Mouse (Mus musculus) R1 (cell line): Measurements from ENCODE around the gene Nav2.

Experiments
- DNase-seq: peaks from one replicate; pipeline ENCODE4 v3.0.0-alpha.2; 2018; ENCODE audit warnings: low read depth, low spot score

Nav2 gene

DNA sequence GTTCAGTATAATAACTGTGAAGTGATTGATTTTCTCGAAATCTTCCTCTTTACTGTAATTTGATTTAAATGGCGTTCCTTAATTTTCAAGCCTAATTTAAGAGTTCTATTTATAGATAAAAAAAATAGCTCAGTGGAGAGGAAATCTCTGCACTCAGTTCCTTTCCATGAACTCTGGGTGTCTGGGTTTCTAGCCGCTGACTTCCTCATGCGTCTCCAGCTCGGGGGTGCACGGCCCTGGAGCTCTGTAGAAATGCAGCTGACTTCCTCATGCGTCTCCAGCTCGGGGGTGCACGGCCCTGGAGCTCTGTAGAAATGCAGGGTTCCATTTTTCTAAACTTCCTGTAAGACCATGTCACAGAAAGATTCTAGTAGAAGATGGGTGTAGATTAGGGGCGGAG, 90.1 kb downstream of the Nav2 start:
- DNase-seq: no peak

DNA sequence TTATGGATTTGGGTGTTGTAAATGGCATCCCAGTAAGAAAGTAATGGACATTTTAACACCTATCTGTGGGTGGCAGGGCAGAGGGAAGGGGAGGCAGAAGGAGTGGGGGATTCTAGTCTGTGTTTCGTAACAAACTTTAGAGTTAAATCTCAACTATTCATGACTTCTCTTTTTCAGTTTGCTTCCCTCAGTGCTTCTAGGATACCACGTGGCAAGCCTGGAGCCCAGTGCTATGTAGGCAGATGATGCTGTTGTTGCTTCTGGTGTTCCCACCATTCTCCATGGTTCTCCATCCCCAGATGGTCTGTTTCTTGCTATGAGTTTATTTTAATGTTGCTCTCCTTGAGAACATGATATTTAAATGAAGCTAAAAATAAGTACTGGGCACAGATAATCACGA, 92.3 kb downstream of the Nav2 start:
- DNase-seq: no peak

DNA sequence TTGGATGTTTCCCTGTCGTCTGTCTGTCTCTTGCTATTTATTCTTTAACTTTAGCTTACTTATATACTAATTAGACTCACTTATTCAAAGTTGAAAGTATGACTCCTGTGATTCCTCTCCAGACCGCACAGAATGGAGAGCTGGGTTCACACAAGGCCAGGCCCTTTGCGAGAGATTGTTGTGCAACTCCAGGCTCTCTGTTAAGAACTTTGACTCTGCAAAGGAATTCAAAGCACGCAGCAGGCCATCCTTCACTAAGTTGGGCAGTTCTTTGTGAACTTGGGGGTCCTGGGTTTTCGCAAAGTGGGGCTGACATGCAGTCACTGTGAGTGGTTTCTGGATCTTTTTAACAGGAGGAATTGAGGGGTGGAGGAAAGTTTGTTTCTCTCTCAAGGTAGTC, 95.9 kb downstream of the Nav2 start:
- no peak for DNase-seq

DNA sequence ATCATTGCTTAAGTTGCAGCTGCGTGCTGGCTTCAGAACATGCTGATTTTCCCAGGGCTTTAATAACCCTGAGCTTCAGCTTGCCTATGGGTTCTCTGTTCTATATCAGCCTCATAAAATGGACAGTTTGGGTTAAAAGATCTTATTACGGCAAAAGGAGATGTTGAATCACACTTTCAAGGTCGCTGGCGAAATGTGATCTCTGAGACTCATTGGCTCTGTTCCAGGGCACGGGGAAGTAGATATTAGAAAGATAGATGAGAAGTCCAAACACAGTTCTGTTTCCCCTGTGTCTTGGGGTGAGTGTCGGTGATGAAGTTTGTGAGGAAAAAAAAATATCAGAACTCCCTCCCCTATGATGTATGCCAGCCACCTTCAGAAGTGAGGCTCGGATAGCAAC, 98.4 kb downstream of the Nav2 start:
- no peak for DNase-seq

DNA sequence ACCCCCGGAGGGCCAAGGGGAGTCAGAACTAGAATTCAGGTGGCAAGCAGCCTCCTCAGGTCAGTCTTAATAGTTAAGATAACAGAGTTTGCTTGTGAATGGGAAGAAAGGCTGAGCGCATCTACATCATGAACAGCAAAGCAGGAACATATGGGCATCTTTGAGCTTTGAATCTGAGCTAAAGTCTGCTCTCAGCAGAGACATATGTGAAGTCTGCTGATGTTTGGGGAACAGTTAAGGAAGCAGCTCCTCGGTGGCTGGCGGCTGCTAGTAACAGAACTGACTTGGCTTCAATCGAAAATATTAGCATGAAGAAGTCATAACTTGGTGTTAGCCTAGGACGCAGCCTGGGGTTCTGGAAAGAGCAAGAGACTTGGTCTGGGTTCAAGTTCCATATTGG, 102.2 kb downstream of the Nav2 start:
- no peak for DNase-seq

DNA sequence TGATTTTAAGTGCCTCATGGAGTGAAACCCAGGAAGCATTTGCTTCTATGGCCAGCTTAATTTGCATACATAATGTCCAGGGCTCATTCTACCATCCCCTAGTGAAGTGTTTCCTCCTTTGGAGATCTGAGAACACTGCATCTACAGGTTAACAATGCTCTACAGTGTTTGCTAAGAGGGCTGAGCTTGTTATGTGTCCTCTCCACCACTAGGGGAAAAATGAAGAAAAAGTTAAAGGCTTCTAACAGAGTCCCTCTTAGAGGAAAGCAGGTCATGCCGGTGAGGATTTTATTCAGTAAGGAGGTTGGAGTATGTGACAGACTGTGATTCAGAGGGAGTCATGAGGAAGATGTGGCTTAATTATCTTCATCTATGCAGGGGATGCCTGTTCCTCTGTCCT, 103.5 kb downstream of the Nav2 start:
- peak; percentile 20 for DNase-seq

DNA sequence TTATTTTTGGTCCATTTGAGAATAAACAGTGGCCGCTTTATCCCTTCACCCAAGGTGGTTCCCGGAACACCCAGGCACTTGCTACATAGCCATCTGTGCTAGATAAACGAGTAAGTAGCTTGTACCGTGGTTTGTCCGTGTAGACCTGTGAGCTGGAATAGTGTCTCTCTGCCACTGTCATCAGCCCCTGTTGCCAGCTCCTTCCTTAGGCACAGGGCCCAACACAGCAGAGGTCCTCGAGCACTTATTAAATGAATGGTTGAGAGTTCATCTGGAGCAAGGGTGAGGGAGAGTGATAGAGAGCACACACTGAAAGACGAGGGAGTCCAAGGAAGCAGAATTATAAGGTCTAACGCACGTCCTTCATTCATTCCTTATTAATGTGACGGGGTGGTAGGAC, 106.0 kb downstream of the Nav2 start:
- DNase-seq: no peak

DNA sequence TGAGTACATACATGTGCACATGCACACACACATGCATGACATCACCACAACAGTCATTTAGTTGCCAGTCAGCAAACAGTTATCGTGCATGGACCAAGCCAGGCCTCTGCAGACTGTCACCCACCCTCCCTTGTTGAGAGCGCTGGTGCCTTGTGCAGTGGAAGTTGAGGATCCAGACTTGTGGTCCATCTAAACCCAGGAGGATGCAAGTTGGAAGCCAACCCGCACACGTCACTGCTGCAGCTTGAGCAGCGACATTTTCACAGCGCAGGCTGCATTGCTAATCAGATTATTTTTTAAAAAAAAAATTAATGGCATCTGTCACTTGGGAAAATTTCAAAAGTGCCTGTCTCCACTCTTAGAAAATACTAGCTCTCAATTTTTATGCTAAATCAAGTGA, 106.8 kb downstream of the Nav2 start:
- no peak for DNase-seq

DNA sequence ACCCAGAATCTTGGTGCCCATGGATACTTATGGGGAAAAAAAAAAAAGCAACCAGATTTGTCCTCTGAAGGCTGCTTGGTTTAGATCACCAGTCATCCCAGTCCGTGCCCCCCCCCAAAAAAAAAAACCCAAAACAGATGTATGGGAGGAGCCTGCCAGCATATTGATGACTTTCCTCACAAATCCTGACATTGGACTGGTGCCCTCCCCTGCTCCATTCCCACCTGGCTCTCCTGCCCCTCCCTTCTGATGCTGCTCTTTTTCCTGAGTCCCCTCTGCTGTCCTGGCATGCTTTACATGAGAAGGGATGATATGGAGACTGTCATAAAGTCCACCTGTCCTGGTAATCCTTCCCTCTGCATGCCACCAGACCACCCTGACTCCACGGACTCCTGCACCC, 107.6 kb downstream of the Nav2 start:
- DNase-seq: no peak

DNA sequence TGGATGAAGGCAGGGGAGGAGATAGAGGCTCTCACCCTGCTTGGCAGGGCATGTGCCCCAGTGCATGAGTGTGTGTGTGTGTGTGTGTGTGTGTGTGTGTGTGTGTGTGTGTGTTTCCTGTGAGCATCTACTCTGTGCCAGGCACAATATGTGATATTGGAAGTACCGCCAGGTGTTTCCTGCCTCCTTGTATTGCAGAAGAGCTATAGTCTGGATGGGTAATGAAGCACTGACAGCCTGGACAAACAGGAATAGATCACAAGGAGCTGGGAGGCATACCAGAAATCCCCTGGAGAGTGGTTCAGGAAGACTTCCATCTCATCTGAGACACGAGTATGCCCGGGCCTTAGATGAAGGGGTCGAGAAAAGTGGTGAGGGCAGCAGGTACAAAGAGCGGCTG, 109.3 kb downstream of the Nav2 start:
- no peak for DNase-seq

DNA sequence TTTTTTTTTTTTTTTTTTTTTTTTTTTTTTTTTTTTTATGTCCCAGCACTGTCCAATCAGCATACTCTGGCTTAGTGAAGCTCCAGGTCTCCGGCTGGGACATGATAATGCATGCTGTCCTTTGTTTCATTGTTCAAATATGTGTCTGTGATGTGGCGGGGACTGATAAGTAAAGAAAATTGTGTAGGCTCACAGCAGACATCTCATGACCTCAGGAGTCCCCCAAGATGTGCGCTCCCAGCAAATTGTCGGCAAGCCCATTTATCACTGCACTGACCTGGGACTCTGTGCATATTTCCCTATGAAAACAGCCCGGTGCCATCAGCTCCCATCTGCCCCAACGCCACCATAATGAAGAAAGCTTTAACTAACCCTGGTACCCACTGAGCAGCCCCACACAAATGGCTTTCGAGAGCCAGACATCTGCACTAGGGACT, 110.0 kb downstream of the Nav2 start:
- DNase-seq: no peak

DNA sequence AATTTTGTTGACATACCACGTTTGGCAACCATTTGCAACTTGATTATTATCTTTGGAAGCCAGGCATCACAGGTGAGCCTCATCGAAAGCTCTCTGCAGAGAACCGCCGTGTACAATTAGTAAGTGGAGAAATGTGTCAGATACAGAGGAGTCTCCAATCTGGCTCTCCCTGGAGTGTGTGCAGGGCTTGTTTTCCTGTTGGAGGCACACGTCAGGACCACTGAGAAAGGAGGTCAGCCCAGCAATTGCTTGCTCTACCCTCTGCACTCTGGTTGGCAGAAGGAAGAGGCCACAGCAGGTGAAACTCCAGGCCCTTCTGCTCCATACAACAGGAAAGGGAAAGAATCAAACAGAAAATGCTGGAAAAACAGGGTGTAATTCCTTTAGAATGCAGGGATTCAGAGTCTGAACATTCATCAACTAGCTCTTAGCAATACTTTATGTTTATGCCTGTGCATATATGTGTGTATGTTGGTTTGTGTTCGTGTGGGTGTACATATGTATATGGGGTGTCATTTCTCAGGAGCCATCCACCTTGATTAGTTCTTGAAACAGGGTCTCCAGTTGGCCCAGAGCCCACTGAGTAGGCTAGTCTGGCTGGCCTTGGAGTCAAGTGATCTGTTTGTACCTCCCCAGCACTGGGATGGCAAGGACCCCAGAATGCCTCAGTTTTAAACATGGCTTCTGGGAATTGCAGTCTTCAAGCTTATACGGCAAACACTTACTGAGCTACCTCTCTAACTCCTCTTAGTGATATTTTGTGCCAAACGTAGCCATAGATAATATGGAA, 116.7 kb downstream of the Nav2 start:
- DNase-seq: no peak

DNA sequence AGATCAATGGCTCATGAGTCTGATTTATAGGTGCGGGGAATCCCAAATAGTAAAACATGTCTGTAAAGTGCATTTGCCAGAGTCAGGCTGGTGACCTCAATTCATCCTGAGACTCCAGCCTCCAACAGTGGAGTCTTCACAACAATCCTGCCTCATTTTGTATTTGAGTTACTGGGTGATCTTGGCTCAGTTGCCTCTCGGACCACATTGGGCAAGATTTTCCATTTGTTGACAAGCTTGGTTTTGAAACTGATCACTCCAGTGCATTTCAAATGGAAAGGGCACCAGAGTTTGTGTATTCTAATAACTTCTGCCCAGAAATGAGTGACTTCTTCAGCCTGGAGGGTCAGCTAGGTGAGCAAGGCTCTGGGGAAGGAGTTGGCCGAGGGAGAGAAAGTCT, 117.5 kb downstream of the Nav2 start:
- no peak for DNase-seq

DNA sequence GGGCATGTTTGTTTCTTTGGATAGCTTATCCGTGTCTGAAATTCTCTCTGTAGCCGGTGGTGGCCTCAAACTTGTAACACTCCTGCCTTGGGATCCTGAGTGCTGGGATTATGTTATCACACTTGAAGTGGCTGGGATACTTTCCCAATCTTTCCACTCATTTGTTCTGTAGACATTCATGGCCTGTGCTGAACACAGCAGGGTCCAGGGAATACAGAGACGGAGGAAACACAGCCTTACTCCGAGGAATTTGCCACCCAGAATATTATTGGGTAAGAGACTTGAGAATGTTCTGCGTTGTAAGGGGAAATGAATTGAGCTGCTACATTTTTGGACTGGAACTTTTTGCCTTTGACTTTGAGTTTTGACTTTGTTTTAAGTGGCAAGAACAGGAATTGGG, 118.0 kb downstream of the Nav2 start:
- no peak for DNase-seq

DNA sequence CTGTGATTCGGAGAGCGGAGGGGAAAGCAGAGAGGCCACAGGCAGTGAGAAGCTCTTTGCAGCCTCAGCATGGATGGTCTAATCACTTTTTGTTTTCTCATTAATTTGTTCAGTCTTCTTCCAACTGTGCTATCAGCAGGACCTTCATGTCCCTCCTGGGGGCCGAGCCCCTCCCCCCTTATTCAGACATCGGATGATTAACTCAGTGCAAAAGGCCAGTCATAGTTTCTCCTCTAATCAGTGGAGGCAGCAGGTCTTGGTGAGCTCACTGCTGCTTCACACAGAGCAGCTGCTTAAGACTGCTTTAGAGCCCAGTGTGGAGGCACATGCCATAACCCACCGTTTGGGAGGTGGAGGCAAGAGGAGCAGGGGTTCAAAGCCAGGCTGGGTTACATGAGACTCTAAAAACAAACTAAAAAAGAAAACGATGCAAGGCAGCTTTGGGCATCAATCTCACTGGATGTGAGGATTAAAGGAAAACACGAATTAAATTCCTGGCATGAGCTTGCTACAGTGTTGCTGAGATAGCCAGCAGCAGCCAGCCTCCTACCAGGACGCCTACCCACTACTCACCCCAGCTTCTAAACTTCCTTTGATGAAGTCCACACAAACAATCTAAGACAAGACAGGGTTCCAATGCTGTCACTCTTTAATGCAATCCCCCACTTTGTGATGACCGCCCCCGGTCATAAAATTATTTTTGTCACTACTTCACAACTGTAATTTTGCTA, 120.9 kb downstream of the Nav2 start:
- DNase-seq: no peak

DNA sequence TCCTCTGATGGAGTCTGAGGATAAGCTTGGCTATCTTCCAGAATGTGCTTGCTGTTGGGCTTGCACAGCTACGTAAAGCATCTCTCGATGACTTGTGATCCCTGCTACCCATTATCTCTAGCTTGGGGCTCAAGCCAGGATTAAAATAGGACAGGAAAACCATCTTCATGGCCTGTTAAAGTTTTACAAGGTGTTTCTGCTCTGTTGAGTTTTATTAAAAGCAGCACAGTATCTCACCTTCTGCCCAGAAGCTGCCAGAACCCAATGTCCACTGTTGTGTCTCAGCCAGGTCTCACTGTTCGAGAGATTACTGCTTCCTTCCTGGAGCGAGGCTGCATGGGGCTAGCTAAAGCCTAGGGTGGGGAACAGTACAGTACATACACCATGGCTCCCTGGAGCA, 123.7 kb downstream of the Nav2 start:
- no peak for DNase-seq

DNA sequence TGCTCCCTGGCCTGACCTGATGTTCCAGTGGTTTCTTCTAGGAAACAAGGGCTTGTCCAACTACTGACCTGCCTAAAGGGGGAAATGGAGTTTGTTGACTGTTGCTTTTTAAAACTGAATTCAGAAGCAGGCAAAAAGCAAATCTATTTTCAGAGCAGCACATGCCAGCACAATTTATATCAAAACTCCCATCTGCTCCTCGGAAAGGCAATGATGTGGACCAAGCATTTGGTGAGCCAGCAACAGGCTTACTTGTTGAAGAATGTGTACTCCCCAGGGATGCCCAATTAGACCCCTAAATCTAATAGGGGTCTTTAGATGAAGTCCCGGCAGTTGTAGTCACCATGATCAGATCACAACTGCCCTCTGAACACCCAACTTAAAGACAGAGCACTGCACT, 125.7 kb downstream of the Nav2 start:
- no peak for DNase-seq

DNA sequence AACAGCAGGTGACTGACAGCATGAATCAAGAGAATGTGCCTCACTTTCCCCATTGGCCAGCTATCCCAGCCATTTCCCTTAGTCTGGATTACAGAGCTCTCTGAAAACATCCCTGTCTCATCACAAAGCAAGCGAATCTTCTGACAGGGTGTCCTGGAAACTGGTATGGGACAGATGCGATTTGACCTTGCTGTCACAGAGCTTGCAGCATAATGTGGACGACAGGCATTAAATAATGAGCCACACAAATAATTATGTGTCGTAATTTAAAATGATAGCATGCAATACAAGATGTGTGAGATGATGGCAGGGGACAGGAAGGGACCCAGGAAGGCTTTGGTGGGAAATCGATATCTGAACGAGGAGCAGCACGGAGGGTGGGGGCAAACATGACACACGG, 131.6 kb downstream of the Nav2 start:
- no peak for DNase-seq

DNA sequence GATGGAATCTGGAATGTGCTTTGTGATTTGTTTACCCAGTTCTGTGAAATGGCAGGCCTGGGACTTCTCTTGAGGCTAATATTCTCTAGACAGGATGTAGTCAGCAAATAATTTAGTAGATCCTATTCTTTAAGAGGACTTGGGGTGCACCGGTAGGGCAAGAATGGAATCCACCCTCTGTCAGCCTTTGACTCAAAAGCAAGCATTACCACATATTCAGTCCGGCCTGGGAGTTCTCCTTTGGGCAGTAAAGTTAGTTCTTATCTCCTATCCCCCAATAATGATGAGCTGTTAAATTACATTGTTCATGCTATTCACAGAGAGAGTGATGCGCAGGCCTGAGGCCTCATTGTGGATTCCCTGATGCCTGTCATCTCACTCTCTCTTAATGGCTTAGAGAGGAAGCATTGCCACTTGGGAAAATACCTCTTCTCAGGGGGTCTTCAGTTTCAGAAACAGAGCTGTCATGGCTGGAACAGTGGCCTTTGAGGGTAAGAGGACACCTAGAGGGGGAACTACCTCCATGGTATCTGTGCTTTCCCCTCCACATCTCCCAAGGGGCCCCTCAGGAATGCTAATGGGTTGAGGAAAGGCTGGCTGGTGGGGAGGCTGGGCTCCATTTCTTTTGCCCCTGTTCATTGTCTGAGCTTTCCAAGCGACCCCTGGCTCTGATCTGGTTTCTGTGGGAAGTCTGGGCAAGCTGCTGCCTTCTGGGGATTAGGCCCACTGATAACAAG, 133.0 kb downstream of the Nav2 start:
- no peak for DNase-seq

DNA sequence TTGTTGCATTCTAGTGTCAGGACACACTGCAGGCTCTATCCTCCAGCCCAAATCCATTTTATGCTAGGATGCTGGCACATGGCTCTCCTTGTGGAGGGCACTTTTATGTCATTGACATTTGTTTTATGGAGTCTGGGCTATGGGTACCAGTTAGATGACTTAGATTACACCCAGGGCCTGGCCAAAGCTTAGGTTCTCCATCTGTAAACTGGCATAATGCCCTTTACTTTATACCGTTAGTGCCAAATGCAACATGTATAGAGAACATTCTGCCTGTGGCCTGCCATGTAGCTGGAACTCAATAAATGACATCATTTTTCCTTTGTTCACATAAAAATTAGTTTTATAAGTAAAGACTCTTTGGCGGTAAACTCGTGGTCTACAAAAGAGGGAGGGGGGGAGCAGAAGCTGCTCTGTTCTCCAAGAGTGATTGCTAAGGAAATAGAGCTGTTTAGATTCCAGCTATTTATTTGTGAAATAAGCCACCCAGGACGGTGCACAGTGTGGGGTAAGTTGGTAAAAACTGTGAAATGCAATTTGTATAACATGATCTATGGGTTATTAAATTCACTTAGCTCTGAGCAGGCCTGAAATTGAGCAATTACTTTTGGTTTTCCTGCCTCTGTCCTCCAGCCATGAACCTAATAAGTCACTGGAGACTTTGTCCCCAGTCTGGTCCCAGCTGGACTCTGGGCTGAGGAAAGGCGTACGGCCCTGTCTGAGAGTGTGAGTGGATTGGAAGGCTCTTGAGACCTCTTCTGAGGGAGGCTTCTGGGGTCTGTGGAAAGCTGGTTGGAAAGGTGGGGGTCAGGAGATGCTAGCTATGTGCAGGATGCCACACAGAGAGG, 137.2 kb downstream of the Nav2 start:
- DNase-seq: no peak

DNA sequence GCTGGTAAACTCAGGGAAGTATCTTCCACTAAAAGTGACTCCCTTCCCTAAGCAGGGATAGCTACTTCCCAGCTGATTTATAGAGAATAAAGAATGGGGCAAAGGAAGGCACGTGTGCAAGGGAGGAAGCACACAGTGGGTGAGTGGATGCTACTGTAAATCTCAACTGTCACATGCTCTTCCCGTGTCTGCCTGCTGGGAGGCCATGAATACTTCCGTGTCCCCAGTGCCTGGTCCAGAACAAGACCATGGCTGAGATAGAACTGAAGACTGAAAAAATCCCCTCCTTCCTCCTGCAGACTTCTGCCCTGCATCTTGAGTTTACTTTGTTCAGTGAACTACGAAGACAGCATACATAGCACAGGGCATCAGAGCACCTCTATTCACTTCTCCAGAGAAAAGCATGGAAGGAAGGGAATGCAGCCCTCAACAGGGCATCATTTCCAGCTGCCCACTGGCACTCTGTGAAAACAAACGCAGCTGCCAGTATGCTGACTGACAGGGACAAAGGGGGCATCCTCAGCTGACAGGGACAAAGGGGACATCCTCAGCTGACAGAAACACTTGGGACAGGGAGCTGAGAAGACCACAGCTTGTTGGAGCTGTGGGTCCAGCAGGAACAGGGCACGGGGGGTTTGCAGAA, 138.0 kb downstream of the Nav2 start:
- no peak for DNase-seq
